Mouse (Mus musculus) cerebellum, postnatal 36 days (tissue): ENCODE measurements around the gene Tunar.

ENCODE experiments used
- DNase-seq, 2 experiments: peaks; one replicate each; pipeline ENCODE4 v3.0.0; 2021 to 2022; ENCODE audit warnings: mixed read lengths in 2 of 2

Tunar gene

GRCm38 (mm10) chr12:105333570-105333969 is at the start of gene Tunar:
TSS of gene Tunar (plus strand) at chr12:105333870.
- no peak for DNase-seq

- peak; percentile 55 to 61 for DNase-seq
Observed at GRCm38 (mm10) chr12:105312571-105313035, 21.1 kb upstream of the Tunar start.

GRCm38 (mm10) chr12:105314328-105314727 is 19.3 kb upstream of the Tunar start:
- no peak for DNase-seq

GRCm38 (mm10) chr12:105322160-105322559 is 11.5 kb upstream of the Tunar start:
- DNase-seq = no peak

GRCm38 (mm10) chr12:105327051-105327450 is 6.6 kb upstream of the Tunar start:
- peak; percentile 80 to 83 for DNase-seq

GRCm38 (mm10) chr12:105328396-105328795 is 5.3 kb upstream of the Tunar start:
- DNase-seq = no peak

GRCm38 (mm10) chr12:105336094-105336420 is 2.4 kb downstream of the Tunar start:
- no peak for DNase-seq

- peak; percentile 51 to 57 for DNase-seq
Observed at GRCm38 (mm10) chr12:105336421-105337289, 3.0 kb downstream of the Tunar start.

- peak in 1 of 2 experiments; percentile 57 for DNase-seq
Observed at GRCm38 (mm10) chr12:105337290-105338005, 3.8 kb downstream of the Tunar start.

GRCm38 (mm10) chr12:105338256-105338977 is 4.7 kb downstream of the Tunar start:
- peak; percentile 76 to 80 for DNase-seq

GRCm38 (mm10) chr12:105341523-105341922 is 7.9 kb downstream of the Tunar start:
- peak in 1 of 2 experiments; percentile 18 for DNase-seq

GRCm38 (mm10) chr12:105344460-105344859 is 10.8 kb downstream of the Tunar start:
- DNase-seq = no peak

GRCm38 (mm10) chr12:105346861-105347260 is 13.2 kb downstream of the Tunar start:
- DNase-seq = no peak

GRCm38 (mm10) chr12:105347261-105347660 is 13.6 kb downstream of the Tunar start:
- DNase-seq = peak; percentile 86 to 89

- DNase-seq = peak; percentile 69 to 72
Observed at GRCm38 (mm10) chr12:105354266-105354665, 20.6 kb downstream of the Tunar start.

- DNase-seq = no peak
Observed at GRCm38 (mm10) chr12:105354772-105355171, 21.1 kb downstream of the Tunar start.

- DNase-seq = no peak
Observed at GRCm38 (mm10) chr12:105356781-105357180, 23.1 kb downstream of the Tunar start.

GRCm38 (mm10) chr12:105363648-105364047 is 30.0 kb downstream of the Tunar start:
- DNase-seq = no peak

- DNase-seq = no peak
Observed at GRCm38 (mm10) chr12:105374564-105374963, 40.9 kb downstream of the Tunar start.

GRCm38 (mm10) chr12:105376976-105377375 is 43.3 kb downstream of the Tunar start:
- DNase-seq = peak; percentile 57 to 60

- no peak for DNase-seq
Observed at GRCm38 (mm10) chr12:105382733-105383132, 49.1 kb downstream of the Tunar start.

- no peak for DNase-seq
Observed at GRCm38 (mm10) chr12:105394671-105395070, 61.0 kb downstream of the Tunar start.

- DNase-seq = no peak
Observed at GRCm38 (mm10) chr12:105398172-105398571, 64.5 kb downstream of the Tunar start.
